Mouse (Mus musculus) kidney, adult 2 months (tissue): ENCODE measurements around the gene Bcl7c.

ENCODE experiments used
- CTCF ChIP-seq: fragments of 200-500 bp; conservative IDR thresholded peaks from 2 replicates; pipeline ENCODE4 v1.5.1; 2011; ENCODE audit warnings: low read depth, mild to moderate bottlenecking, control low read depth, low read length, moderate library complexity, mixed read lengths; ENCODE audit not compliant: insufficient read depth, insufficient read length
- POLR2A ChIP-seq: fragments of 200-500 bp; IDR thresholded peaks from one replicate; pipeline ENCODE4 v1.6.1; 2011; ENCODE audit warnings: low read depth, low read length, control low read depth

DNA sequence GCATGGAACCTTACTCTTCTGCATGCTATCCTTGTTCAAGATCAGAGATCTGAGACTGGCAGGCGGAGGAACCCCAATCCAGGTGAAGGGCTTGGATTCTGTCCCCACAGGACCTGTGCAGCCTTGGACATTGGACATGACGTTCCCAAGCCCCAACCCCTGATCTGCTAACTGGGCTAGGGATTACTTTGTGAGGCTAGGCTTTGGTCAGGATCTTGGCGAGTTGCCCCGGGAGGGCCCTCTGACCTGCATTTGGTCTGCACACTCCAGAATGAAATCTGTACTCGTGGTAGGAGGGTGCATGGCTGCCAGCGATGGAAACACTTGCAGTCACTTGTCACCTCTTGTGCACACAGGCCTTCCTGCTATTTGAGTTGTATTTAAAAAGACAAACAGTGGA lies 45.8 kb downstream of the Bcl7c start:
- no peak for TF ChIP-seq CTCF
- TF ChIP-seq POLR2A, result no peak
